Mouse (Mus musculus) heart, postnatal 0 days (tissue): ENCODE data around the gene Tshr.

ENCODE experiments used
- CTCF ChIP-seq: IDR thresholded peaks from 2 replicates; pipeline ENCODE4 v1.5.1; 2016; ENCODE audit warnings: antibody characterized with exemption, control low read depth, low read depth
- EP300 ChIP-seq: IDR thresholded peaks from 2 replicates; pipeline ENCODE4 v1.6.1; 2016; ENCODE audit warnings: antibody characterized with exemption, low read depth

DNA sequence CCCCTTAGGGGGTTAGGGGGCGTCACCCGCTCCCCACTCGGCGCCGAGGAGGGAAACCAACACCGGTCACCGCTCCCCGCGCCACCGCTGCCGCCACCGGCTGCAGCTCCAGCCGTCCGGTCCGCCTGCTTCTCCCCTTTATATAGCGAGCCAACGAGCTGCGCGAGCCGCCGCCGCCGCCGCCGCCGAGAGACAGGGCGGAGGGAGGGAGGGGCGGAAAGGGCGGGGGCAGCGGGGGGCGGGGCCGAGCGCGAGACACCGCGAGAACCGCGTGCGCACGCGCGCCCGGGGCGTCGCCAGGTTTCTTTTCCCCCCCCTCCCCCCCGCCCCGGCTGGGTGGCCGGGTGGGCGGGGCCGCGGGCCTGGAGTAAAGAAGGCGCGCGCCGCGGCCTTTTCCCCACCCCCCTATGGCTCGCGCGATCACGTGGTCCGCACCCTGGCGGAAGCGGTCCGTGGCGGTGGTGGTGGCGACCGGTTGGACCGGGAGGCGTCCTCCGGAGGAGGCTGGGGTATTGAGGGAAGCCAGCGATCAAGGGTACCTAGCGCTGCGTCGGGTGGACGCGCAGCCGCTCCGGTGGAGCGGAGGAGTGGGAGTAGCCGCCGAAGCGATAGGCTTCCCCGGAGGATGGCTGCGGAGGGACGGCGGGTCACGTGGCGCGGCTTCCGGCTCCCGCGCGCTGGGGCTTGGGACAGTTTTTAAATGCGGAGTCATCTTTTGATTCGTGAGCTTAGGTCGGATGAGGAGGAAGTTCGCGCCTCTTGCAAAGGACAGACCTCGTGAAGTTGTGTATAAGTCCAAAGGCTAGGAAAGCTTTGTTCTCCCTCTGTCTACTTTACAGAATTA, 205.7 kb downstream of the Tshr start, which contains the start of gene Gtf2a1:
- TF ChIP-seq EP300, result peak; percentile 86
- TF ChIP-seq CTCF, result no peak
